Mouse (Mus musculus): Measurements from ENCODE around the gene Scrg1. TPM values are rescaled to one million over a fixed set of nuclear protein-coding genes. Genes with fewer than 3 reads are reported as not detected.
"Not testable (repeated sequence)": the region's sequence is repeated elsewhere in the genome, so short reads cannot be mapped to it uniquely, and the experiment has no call there.

Gene Scrg1
- total and polyA plus RNA-seq, 2 experiments from 2014 or later: 16.3 to 35.2 TPM

DNA sequence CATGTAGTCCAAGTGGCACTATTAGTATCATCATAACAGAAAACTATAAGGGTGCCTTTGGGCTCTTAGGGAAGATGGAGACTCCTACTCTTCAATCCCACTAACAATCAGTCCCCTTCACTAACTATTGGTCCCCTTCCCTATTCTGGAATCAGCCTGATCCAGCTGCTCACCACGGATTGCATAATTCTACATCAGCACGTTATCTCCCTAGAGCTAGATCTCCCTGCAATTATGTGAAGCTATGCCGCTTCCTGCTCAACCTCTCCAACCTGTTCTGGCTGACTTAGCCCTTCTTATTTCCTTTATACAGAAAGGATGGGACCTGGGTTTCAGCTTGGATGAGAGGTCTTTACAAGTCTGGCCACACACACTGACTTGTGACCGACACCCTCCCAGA is 12.4 kb upstream of the Scrg1 start:
- Histone ChIP-seq H3K36me3 (ENCODE audit: insufficient read depth, low read length) (no peaks in the 10 kb centered on the region), H3K4me3 (ENCODE audit: low read depth, low read length) (no peak overlapping the region), H3K9me3 (ENCODE audit: low read length) (no peaks in the 10 kb centered on the region), H3K9ac (replicated peaks; ENCODE audit: low read length, poor library complexity, severe bottlenecking) (no peak overlapping the region), H3K27ac (ENCODE audit: low read depth, low read length) (no peak overlapping the region), H3K27me3 (ENCODE audit: insufficient read depth, low read length) (no peaks in the 10 kb centered on the region), H3K4me1 (ENCODE audit: insufficient read depth, low read length) (no peaks in the 10 kb centered on the region), H3K4me2 (ENCODE audit: low read depth, low read length, poor library complexity, severe bottlenecking) (no peak overlapping the region)
- no peak for TF ChIP-seq CTCF (IDR thresholded peaks at IDR 0.05)
- WGBS: 78% methylated on average over 4 of the region's 4 CpGs
- no peak for DNase-seq (ENCODE audit: low spot score)
- ATAC-seq (ENCODE audit: low FRiP score): no peak

DNA sequence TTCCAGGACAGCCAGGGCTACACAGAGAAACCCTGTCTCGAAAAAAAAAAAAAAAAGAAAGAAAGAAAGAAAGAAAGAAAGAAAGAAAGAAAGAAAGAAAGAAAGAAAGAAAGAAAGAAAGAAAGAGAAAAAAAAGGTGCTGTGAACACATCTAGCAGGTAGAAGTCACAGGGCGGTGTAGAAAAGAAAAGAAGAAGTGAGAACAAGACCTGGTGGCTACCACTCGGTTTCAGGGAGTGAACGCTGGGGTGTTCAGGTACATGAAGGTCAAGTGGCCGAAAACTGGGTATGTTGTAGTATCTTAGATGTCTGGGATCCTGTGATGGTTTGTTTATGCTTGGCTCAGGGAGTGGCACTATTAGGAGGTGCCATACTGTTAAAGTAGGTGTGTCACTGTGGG is 9.8 kb upstream of the Scrg1 start:
- H3K27ac ChIP-seq (ENCODE audit: low read depth, low read length); H3K36me3 ChIP-seq (ENCODE audit: insufficient read depth, low read length); DNase-seq (ENCODE audit: low spot score); ATAC-seq (ENCODE audit: low FRiP score); H3K4me3 ChIP-seq (ENCODE audit: low read depth, low read length); H3K9ac ChIP-seq (replicated peaks; ENCODE audit: low read length, poor library complexity, severe bottlenecking); H3K9me3 ChIP-seq (ENCODE audit: low read length); H3K4me1 ChIP-seq (ENCODE audit: insufficient read depth, low read length); H3K27me3 ChIP-seq (ENCODE audit: insufficient read depth, low read length); H3K4me2 ChIP-seq (ENCODE audit: low read depth, low read length, poor library complexity, severe bottlenecking): not testable (repeated sequence)
- WGBS: 93% methylated on average over 4 of the region's 5 CpGs

DNA sequence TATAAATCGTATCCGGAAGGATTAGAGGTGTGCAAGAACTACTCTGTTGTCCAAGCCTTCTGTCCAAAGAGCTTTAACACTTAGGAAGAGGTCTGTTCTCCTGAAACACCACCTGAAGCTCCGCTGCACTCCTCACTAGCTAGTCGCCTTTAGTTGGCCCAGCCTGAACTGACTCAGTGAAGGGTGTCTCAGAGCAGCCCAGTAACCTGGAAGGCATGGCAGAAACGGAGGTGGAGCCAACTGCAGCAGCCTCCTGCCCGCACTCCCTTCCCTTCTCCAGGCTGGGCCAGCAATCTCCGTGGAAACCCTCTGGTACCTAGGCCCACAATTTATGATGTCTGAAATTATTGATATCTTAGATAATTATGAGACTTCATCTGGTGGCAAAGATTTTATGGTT is 5.0 kb upstream of the Scrg1 start:
- H3K4me1 ChIP-seq (ENCODE audit: insufficient read depth, low read length): no peaks in the 10 kb centered on the region
- no peak overlapping the region for H3K9ac ChIP-seq (replicated peaks; ENCODE audit: low read length, poor library complexity, severe bottlenecking)
- WGBS: 75% methylated on average over 7 of the region's 7 CpGs
- ATAC-seq (ENCODE audit: low FRiP score): no peak
- H3K4me3 ChIP-seq (ENCODE audit: low read depth, low read length): no peak overlapping the region
- H3K27ac ChIP-seq (ENCODE audit: low read depth, low read length): no peak overlapping the region
- no peak for DNase-seq (ENCODE audit: low spot score)
- H3K36me3 ChIP-seq (ENCODE audit: insufficient read depth, low read length): no peaks in the 10 kb centered on the region
- no peaks in the 10 kb centered on the region for H3K9me3 ChIP-seq (ENCODE audit: low read length)
- H3K27me3 ChIP-seq (ENCODE audit: insufficient read depth, low read length): no peaks in the 10 kb centered on the region
- H3K4me2 ChIP-seq (ENCODE audit: low read depth, low read length, poor library complexity, severe bottlenecking): no peak overlapping the region
- TF ChIP-seq CTCF (IDR thresholded peaks at IDR 0.05): no peak

DNA sequence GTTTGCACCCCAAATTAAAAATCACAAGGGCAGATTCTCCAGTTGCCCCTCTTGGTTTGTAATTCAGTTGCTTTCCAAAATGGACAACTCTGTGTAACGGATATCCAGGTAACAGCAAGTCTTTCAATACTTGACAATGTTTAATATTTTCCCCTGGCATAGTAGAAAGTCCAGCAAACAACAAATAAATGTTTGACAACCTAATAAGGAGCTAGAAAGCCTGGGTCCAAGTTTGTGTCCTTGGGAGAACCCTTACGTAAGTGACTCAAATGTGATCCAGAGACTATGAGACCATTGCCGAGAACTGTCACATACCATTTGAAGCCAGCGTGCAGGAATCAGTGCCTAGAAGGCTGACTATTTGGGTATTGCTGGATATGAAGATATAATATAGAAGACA is 3.8 kb upstream of the Scrg1 start:
- H3K9ac ChIP-seq (replicated peaks; ENCODE audit: low read length, poor library complexity, severe bottlenecking): no peak overlapping the region
- no peak overlapping the region for H3K4me3 ChIP-seq (ENCODE audit: low read depth, low read length)
- DNase-seq (ENCODE audit: low spot score): no peak
- H3K27ac ChIP-seq (ENCODE audit: low read depth, low read length): no peak overlapping the region
- WGBS: 97% methylated on average over 4 of the region's 4 CpGs
- H3K4me1 ChIP-seq (ENCODE audit: insufficient read depth, low read length): no peaks in the 10 kb centered on the region
- H3K4me2 ChIP-seq (ENCODE audit: low read depth, low read length, poor library complexity, severe bottlenecking): no peak overlapping the region
- no peaks in the 10 kb centered on the region for H3K27me3 ChIP-seq (ENCODE audit: insufficient read depth, low read length)
- ATAC-seq (ENCODE audit: low FRiP score): no peak
- no peak for TF ChIP-seq CTCF (IDR thresholded peaks at IDR 0.05)
- no peaks in the 10 kb centered on the region for H3K9me3 ChIP-seq (ENCODE audit: low read length)
- H3K36me3 ChIP-seq (ENCODE audit: insufficient read depth, low read length): no peaks in the 10 kb centered on the region

DNA sequence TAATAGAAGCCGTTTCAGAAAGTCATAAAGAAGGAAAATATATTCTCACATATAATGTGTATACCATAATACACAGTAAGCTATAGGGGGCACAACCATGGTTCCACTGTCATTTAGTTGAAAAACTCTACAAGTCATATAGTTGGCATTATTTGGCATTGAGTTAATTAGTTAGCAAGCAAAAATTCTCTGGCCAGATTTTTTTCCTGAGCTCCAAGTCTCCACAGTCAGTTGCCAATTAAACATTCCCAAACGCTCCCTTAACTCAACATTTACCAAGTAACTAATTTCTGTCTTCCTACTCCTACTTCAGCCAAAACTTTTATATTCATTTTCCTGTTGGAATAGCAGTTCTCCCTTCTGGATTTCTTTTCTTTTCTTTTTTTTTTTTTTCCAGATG is 2.4 kb upstream of the Scrg1 start:
- no peak overlapping the region for H3K4me3 ChIP-seq (ENCODE audit: low read depth, low read length)
- TF ChIP-seq CTCF (IDR thresholded peaks at IDR 0.05): no peak
- no peak overlapping the region for H3K27ac ChIP-seq (ENCODE audit: low read depth, low read length)
- WGBS: 95% methylated on average over 2 of the region's 2 CpGs
- H3K4me2 ChIP-seq (ENCODE audit: low read depth, low read length, poor library complexity, severe bottlenecking): no peak overlapping the region
- H3K27me3 ChIP-seq (ENCODE audit: insufficient read depth, low read length): no peaks in the 10 kb centered on the region
- no peaks in the 10 kb centered on the region for H3K36me3 ChIP-seq (ENCODE audit: insufficient read depth, low read length)
- no peak overlapping the region for H3K9ac ChIP-seq (replicated peaks; ENCODE audit: low read length, poor library complexity, severe bottlenecking)
- H3K4me1 ChIP-seq (ENCODE audit: insufficient read depth, low read length): no peaks in the 10 kb centered on the region
- DNase-seq (ENCODE audit: low spot score) (no peak), ATAC-seq (ENCODE audit: low FRiP score) (no peak)
- no peaks in the 10 kb centered on the region for H3K9me3 ChIP-seq (ENCODE audit: low read length)

DNA sequence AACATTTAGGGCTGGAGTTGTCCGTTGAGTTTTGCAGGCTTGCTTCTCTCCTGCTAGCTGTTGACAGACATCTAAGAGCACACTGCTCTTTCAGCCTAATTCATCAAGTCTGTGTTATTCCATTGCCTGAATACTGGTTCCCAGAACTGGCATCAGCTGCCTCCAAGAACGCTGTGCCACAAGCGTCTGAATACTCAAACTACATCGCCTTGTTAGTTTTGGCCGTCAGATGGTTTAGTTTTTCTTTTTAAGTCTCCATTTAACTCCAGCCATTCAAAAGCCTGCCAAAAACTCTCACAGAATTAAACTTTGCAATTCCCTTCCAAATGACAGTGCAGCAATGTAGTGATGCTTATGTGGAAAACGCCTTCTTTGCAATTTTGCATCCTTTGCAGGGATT is 1.4 kb downstream of the Scrg1 start:
- no peak for TF ChIP-seq CTCF (IDR thresholded peaks at IDR 0.05)
- no peak overlapping the region for H3K27ac ChIP-seq (ENCODE audit: low read depth, low read length)
- H3K4me2 ChIP-seq (ENCODE audit: low read depth, low read length, poor library complexity, severe bottlenecking): peak overlapping the region; percentile 20; the same call in 1 of the 2 replicates
- no peaks in the 10 kb centered on the region for H3K9me3 ChIP-seq (ENCODE audit: low read length)
- no peaks in the 10 kb centered on the region for H3K27me3 ChIP-seq (ENCODE audit: insufficient read depth, low read length)
- H3K36me3 ChIP-seq (ENCODE audit: insufficient read depth, low read length): no peaks in the 10 kb centered on the region
- H3K4me1 ChIP-seq (ENCODE audit: insufficient read depth, low read length): no peaks in the 10 kb centered on the region
- WGBS: 77% methylated on average over 6 of the region's 6 CpGs
- peak; percentile 48 for DNase-seq (ENCODE audit: low spot score)
- H3K4me3 ChIP-seq (ENCODE audit: low read depth, low read length): peak overlapping the region; percentile 4; the same call in 1 of the 2 replicates
- H3K9ac ChIP-seq (replicated peaks; ENCODE audit: low read length, poor library complexity, severe bottlenecking): no peak overlapping the region
- no peak for ATAC-seq (ENCODE audit: low FRiP score)

Data from midbrain, postnatal 0 days (tissue).